Mouse (Mus musculus): ENCODE results near the gene Serbp1.

Gene Serbp1

DNA sequence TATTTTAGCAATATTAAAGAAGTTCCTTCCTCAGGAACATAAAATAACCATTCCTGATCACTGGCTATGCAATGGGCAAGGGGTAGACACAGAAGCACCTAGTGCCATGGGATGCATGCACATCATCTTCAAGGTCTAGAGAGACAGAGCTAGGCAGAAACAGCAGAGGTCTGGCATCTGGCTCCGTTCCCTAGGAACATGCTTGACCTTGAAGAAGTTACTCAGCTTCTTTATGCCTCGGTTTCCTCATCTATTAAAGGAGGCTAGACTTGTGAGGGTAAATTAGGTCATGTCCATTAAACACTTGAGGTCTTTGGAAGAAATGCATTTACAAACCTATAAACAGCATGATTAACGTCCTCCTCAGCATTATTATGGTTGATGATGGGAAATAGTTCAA lies 2.3 kb upstream of the Serbp1 start:
- DNase-seq (ENCODE audit: low read depth, low spot score): no peak

DNA sequence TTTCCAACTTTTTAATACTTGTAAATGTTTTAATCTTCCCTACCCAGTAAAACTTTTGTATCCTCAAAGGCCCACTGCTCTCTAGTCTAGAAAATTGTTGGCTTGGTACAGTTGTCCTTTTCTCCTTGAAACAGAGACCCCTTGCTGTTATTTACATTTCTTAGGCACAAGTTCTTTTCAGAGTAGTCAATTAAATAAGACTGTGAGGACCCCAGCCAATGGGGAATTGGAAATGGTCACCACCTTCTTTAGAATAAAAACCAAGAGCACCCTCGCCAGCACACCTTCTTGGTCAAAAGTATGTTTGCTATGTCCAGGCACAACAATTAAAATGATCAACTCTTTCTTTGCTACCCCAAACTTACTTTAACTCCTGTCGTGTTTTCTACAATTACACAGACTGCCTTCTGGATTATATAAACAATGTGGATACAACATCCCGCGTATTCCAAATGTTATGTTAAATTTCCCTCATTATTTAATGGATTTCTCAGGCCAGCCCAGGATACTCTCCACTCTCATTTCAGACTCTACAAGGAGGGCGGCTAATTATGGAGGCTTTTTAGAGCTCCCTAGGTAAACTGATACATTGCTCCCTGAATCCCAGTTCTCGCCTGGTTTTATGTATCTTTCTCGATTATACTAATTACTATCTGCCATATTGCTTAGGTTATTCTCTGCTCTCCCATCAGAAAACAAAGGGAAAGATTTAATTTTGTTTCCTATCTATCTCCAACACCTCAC lies 1.3 kb upstream of the Serbp1 start:
- no peak for DNase-seq (ENCODE audit: low read depth, low spot score)

DNA sequence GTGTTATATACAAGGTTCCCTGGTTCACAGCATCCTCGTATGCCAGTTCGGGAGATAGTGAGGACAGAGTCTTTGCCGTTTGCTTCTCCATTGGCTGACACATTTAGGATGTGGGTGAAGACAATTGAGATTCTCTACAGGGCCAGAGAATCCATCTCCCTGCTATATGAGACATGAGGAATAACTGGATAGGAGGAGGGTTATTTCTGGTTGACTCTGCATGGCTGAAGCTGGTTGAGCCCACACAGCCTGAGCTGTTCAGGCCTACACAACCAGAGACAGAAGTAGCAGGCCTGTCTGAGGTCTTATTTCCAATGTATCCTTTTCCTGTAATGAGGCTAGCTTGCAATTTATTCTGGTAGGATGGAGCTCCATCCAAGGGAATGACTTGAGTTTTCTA lies 3.3 kb downstream of the Serbp1 start:
- DNase-seq (ENCODE audit: low read depth, low spot score): no peak

DNA sequence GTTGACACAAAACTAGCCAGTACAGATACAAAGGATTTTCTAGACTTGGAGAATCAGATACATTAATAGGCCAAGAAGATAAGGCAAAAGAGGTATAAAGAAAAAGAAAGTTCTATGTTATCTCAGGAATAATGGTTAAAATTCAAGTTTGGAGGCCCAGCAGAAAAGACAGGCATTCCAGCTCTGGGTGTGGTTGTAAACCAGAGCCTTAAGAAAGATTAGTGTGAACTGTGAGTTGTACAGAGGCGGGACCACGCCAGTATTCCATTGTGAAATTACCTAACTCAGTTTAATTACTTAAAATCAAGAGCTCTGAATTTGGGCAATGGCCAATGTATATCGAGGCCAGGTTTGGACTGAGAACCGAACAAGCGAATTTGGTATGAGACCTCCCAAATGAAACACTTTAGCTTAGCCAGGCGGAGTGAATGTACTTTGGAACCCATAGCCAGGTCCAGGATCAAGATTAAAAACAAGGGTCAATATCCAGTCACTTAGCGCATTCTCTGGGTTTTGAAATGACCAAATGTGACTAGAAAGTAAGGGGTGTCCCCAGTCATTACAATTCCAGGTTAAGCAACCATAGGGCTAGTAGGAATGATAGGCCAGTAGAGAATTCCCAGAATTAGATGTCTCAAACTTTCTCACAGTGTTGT lies 5.9 kb downstream of the Serbp1 start:
- no peak for DNase-seq (ENCODE audit: low read depth, low spot score)

DNA sequence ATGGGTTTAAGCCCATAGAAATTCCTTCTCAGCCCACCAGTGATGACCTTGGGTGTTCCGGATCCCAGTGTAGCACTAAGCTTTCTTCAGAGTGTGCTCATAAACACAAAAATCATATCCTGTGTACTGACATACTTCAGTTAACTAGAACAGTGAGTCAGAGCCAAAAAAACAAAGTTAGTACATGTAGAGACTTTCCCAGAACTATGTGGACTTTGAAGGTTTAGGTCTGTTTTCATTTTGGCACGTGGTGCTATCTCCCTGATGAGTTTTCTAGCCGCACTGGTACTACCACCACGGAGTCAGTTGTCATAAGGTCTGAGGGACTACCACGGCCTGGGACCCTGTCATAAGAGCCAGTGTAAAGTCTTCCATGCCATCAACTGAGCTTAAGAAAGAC lies 6.5 kb downstream of the Serbp1 start:
- DNase-seq (ENCODE audit: low read depth, low spot score): no peak

DNA sequence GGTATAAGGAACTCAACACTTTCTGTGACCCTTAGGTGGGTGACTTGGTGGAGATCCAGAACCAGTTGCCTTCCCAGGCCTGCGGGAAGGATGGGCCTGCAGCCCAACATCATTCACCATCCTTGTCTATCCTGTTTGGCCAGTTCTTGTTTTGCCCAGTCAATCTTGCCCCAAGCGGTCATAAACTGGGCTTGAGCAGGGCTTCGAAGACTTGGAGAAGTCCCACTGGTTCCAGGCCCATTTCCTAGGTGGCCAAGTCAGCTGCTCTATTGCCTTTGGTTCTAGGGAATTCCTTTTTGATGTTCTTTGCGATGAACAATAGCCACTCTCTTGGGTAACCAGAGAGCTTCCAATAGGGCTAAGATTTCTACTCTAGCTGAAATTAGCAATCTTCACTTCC lies 13.1 kb downstream of the Serbp1 start:
- DNase-seq (ENCODE audit: low read depth, low spot score): no peak

DNA sequence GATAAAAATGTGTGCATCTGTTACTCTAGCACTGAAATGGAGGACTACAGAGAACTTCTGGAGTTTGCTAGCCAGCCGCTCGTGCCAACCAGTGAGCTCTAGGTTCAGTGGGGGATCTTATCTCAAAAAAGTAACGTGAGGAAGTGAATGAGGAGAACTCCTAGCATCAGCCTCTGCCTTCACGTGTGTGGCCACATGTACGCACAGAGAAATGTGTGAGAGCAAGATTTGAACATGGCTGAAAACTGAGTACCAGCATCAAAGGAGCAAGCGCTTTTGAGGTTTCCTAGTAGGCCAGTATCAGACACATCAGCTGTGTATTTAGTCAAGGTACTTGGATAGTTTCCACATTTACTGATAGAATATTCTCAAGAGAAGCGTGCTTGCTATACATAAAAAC lies 27.0 kb downstream of the Serbp1 start:
- no peak for DNase-seq (ENCODE audit: low read depth, low spot score)

DNA sequence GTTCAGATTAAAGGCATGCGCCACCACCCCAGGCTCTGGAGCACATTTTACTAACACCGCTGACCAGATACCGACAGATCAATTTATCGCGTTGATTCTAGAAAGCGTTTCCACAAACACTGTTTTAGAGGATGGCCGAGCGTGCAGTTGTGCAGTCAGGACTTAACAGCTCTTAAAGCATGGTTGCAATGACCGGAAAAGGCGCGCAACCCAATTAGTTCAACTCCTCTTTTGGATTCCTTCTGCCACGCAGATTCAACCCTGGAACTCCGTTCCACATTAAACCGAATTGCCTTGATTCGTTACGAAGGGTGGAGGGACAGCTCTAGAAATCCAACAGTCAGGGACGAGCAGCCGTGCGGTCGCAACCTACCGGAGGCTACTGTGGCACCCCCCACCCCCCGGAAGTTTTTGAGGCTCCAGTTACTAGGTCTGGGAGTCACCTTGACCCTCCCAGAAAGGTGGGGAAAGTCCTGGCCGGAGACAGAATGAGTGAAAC lies 28.2 kb downstream of the Serbp1 start:
- DNase-seq (ENCODE audit: low read depth, low spot score): no peak

DNA sequence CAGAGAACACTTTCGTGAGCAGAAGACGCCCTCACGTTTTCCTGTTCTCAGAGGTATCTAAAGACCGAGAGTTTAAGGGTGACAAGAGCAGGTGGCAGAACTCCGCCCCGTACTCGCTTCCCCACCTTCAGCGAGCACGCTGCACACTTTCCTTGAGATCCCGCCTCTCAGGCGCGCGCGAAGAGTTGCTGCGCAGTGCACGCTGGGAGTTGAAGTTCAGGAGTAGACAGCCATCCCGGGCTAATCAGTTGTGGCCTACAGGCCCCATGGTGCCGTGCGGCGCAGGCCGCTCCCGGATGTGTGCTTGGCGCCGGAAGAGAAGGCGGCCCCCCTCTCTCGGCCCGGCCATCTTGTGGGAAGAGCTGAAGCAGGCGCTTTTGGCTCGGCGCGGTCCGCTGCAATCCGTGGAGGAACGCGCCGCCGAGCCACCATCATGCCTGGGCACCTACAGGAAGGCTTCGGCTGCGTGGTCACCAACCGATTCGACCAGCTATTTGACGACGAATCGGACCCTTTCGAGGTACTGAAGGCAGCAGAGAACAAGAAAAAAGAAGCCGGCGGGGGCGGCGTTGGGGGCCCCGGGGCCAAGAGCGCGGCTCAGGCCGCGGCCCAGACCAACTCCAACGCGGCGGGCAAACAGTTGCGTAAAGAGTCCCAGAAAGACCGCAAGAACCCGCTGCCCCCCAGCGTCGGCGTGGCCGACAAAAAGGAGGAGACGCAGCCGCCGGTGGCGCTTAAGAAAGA lies 28.9 kb downstream of the Serbp1 start:
- peak; percentile 99 for DNase-seq (ENCODE audit: low read depth, low spot score)

DNA sequence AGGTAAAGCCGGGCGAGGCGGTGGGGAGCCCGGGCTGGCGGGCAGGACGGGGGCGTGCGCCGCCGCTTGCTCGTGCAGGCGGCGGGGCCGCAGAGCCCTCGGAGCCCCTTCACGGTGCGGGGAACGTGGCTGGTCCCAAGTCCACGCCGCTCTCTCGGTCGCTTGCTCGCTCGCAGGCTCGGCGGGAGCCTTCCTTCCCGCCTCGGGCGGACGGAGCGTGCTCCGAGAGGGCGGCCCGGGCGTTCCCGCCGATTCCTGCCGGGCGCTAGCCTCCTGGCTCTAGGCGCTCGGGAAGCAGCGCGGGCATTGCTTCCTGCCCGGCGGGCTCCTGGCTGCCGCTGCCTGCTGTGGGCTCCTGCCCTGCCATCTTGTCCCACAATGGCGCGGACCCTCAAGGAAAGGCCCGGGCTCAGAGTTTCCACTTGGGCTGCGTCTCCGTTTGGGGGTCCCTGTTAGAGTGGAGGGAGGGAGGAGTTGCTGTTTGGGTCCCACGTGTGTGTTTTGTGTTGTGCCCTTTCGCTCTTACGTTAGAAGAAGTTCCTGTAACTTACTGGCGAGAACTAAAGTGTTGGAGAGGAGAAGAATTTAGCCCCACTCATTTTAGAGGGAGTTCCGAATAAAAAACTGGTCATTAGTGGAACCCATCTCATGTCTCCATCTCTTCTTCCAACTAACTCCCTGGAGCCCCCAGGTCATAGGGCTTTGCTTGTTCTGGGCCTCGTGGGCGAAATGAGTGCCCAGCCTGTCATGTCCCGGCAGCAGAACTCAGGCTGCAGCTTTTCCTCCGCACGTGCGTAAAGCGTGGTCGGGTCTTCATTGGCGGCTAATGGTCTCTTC lies 29.6 kb downstream of the Serbp1 start:
- peak; percentile 36 for DNase-seq (ENCODE audit: low read depth, low spot score)

DNA sequence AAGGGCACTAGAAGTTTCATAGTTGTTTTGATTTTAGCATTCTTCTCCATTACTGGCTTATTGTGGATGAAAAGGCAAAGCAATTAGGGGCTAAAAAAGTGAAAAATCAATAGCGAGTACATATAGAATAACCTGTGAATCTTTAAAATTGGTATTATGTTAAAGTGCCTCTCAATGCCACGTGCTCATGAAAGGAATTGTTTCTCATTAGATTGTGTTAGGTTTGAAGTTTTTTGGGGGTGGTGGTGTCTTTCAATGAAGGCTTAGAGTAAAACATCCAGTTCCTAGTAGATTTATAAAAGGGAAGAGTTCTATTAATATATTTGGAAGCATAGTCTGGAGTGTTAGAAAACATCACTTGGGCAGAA lies 30.3 kb downstream of the Serbp1 start:
- DNase-seq (ENCODE audit: low read depth, low spot score): no peak

DNA sequence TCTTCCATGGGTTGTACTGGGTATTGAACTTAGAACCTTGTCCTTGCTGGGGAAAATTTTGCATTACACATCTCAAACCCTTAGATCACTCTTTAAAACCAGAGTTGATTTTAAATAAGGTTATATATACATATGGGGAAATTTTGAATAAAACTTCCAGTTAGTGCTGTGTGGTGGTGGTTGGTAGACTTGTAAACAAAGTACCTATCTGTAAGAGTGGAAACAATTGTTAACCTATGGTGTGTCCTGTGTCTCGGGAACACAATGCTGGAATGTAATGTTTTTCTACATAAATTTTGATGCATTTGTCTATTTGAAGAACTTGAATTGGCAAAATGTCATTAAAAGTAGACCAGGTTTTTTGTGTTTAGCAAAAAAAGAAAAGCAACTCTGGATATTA lies 31.0 kb downstream of the Serbp1 start:
- no peak for DNase-seq (ENCODE audit: low read depth, low spot score)

DNA sequence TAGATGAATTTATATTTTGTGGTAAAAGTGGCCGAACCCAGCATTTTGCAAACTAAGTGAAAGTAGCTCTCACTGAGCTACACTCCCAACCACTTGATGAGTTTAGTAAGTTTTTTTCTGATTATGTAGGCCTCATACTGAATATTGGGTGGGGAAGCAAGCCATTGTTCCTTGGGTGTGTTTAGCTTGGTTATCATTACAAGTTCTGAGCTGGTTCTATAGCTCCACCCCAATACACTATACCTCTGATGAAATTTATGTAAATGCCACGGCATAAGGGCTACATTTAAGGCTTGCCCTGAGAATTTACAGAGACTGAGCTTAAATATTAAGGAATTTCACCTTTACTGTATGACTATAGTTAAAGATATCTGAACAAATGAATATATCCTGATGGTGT lies 31.5 kb downstream of the Serbp1 start:
- DNase-seq (ENCODE audit: low read depth, low spot score): peak; percentile 9

DNA sequence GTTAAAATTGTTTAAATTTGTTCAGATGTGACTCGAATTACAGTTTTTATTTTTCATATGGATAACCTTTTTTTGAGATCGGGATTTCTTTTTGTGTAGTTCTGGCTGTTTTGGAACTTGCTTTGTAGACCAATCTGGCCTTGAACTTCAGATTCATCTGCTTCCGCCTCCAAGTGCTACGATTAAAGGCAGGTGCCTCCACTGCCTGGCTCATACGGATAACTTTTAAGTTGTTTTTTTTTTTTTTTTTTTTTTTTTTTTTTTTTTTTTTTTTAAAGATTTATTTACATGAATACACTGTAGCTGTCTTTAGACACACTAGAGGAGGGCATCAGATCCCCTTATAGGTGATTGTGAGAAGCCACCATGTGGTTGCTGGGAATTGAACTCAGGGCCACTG lies 40.0 kb downstream of the Serbp1 start:
- no peak for DNase-seq (ENCODE audit: low read depth, low spot score)

DNA sequence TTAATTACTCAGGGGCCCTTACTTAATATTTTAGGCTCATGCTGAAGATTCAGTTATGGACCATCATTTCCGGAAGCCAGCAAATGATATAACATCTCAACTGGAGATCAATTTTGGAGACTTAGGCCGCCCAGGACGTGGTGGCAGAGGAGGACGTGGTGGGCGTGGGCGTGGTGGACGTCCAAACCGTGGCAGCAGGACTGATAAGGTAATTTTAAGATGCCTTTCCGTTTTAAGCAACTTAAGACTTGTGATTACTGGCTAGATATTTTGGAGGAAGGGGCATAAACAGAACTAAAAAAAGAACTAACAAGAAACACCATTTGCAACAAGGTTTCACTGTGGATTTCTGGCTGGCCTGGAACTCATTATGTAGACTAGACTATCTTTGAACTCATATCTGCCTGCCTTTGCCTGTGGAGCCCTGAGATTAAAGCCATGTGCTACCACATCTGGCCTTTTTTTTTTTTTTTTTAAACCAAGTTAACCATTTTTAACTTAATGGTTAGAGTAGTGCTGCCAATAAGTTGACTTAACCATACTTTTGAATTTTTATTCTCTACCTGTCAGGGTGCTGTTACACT lies 43.7 kb downstream of the Serbp1 start:
- no peak for DNase-seq (ENCODE audit: low read depth, low spot score)

DNA sequence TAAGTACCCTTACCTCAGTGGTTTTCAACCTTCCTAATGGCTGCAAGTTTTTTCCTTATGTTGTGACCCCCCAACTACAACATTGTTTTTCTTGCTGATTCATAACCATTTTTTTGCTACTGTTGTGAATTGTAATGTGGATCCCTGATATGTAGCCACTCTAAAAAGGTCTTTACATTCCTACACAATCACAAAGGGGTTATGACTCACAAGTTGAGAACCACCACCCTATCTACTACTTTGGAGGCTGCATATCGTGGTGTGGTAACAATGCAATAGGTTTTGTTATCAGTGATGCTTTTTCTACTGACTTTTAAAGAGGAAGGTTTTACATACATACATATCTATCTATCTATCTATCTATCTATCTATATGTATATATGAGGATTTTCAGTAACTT lies 44.9 kb downstream of the Serbp1 start:
- no peak for DNase-seq (ENCODE audit: low read depth, low spot score)

DNA sequence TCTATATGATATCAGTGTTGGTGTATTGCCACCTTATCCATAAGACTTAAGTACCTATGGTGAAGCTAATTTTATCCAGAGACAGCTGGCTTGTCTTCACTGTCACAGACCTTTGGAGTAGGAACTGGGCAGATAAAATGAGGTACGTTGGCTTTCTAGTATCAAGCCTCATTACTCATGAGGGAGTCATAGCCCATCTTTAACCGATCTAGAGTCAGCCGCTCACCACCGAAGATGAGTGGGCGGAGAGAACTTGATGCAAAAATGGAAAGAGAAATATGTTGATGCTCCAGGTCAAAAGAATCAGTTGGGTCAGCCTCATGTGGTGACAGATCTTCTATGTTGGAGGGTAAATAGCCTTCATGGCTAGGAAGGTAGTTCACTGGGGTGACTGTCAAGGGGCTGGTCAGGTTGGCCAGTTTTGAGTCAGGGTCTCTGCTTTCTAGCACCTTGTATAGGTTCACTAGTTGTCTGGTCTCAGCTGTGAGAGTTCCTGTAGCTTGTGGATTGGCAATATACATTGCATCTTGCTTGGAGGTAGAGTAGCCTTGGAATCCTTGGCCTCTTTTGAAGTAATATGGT lies 54.2 kb downstream of the Serbp1 start:
- no peak for DNase-seq (ENCODE audit: low read depth, low spot score)

DNA sequence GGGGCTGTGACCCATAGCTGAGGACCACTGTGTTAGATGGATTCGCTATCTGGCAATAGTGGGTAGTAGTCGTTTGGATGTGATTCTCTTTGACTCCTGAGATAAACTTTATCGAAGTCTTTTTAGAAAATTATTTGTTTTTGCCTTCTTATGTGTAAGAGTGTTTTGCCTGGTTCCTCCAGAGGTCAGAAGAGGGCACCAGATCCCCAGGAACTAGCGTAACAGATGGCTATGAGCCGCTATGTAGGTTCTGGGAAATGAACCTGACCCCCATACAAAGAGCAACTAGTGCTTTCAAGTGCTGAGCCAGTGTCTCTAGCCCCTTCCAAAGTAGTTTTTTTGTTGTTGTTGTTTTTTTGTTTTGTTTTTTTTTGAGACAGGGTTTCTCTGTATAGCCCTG lies 58.1 kb downstream of the Serbp1 start:
- peak; percentile 58 for DNase-seq (ENCODE audit: low read depth, low spot score)

DNA sequence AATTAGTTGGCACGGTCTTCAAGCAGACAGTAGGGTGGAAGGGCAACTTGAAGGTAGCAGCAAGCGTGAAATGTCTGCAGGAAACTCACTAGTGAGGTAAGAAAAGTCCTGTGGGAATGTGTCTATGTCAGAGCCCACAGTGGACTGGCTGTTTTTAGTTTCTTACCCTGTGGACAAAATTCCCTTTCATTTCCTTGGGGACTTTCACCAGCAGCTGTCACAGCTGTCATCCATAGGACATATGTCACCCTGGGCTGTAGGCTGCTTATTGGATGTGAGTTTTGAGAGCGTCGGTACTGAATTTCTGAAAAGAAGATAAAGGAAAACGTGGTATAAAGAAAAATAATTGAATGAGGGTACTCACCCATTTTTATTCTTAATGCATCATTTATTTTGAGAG lies 60.8 kb downstream of the Serbp1 start:
- DNase-seq (ENCODE audit: low read depth, low spot score): no peak

DNA sequence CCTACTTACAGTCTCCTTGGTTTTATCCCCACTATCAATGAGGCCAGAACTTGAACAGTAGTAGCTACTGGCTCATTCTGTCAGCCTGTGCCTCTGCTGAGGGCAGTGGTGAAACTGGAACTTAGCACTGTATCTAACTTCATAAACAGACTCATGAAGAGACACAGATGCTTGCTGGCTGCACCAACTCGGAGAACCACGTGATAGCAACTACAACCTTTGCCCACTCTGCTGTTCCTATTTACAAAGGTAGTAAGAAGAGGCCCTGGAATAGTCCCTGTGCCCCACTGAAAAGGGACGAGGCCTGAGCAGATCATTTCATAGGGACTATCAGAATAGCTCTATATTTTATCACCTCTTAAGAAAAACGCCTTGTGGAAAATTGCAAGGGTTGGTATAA lies 62.3 kb downstream of the Serbp1 start:
- DNase-seq (ENCODE audit: low read depth, low spot score): no peak

DNA sequence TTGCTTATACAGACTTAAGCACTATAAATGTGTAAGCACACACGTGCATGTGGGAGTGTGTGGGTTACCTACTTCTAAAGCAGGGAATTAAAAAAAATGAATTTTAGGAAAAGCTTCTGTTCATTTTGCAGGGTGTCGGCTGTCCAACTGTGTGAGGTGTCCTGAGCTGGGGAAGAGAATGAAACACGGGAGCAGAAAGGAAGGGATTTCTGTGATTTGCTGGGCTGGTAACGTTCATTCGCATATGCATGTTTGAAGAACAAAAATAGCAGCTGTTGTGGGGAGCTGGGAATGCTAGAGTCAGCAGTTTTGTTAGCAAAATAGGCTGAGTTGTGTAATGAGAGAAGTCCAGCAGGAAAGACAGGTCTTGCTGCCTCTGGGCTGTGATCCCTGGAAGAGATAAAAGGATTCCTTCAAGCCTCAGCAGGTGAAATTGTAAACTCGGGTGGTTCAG lies 62.8 kb downstream of the Serbp1 start:
- no peak for DNase-seq (ENCODE audit: low read depth, low spot score)

Data from CD4-positive helper T cell, adult 2 months (primary cell).